Mouse (Mus musculus) v-Abl transformed pro-B cells (cell line): ENCODE measurements around the gene Adgrf3.

ENCODE experiments used
- in situ Hi-C, 2 experiments: fragments of 400-800 bp; cut with MboI; formaldehyde crosslinking; loops; one replicate each; pipeline ENCODE4 v1.15.1; 2025; ENCODE audit not compliant: unreplicated experiment in 2 of 2

Adgrf3 gene

DNA sequence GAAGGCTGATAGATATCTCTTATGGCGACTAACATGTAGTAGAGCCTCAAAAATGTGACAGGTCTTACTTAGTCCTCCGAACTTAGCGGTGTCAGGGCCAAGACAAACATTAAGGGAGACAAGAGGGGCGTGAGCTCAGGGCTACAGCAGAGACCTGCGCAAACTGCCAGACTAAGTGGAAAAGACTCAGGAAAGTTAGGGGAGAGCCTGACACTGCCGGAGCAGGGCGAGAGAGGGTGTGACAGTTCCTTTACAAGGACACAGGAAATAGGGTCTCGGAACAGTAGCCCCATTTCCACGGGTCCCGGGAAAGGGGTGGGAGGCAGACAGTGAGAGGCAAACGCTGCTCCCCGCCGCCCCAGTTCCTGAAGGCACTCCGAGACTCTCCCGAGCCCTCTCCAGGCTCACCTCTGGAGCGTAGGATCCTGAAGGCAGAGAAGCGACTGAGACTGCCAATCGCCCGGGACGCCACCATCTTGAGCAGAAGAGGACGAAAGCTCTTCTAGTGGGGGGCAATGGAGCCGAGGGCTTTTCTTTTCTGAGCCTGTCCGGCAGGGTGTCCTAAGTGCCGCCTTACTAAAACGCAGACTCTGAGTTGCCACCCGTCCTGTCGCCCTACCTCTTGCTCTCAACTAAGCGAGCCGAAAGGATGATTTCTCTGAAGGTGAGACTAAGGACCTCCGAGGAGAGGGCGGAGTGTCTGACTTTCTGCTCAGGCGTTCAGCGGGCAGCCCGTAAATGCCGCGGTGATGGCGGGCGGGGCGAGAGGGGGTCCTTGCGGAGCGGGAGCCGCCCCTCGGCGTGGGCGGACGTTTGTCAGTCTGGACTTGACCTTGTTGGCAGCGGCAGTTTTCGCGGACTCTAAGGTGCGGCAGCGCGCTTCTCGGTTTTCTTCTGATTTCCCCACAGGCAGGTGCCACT lies 50.8 kb downstream of the Adgrf3 start, which contains the start of the genes Hadha and Hadhb:
Gene Hadha (minus strand): TSS at position 689 of the 921 bp plus-strand sequence.
Gene Hadhb (plus strand): TSS at position 775 of the 921 bp plus-strand sequence.
- in situ Hi-C loops = no loop called here

DNA sequence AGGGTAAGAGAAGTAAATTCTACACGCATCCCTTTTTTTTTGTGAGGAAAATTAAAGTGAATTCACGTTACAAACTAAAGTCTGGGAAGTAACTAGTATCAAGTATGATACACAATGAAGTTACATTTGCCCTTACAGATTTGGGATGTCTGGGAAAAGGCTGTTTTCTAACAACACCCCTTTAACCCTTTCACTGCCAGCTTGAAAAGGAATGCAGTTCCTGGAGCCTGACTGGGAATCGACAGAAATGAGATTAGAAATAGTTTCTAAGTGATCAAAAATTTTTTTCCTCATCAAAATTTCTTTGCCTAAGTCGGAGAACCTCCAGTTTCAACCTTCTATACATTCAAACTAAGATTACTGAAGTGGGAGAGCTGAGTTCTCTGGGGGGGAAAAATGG lies 51.5 kb downstream of the Adgrf3 start:
- in situ Hi-C loops = no loop called here

DNA sequence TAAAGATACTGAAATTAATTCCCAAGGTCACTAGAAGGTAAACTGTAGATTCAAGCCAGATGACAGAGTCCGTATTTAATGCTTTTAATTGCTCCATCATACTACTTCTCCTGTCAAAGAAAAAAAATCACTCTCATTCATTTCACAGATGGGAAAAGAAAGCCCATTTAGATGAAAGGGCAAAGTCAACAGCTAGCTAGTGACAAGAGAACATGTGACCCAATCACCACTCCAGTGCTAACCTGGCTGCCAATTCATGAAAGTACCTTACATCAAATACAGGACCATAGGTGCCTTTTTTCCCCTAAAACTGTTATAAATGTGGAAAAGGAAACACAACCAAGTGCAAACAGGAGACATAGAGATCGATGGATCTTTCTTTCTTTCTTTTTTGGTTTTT lies 52.3 kb downstream of the Adgrf3 start:
- in situ Hi-C loops = no loop called here

DNA sequence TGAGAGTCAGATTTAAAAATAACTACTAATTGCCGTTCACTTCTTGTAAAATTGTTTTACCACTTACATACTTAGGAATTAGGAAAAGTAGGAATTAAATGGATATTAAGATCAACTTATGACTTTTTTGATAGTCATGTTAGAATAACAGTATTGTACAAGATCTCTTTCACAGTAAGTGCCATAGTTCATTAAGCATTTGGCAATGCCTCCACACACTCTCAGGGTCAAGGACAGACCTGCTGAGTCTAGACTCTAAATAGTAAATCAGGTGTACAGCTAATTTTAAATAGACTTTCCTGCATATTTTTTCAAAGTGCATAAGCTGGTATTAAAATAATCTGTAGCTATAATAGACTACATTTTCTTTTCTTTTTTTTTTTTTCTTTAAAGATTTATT lies 53.1 kb downstream of the Adgrf3 start:
- in situ Hi-C loops = no loop called here

DNA sequence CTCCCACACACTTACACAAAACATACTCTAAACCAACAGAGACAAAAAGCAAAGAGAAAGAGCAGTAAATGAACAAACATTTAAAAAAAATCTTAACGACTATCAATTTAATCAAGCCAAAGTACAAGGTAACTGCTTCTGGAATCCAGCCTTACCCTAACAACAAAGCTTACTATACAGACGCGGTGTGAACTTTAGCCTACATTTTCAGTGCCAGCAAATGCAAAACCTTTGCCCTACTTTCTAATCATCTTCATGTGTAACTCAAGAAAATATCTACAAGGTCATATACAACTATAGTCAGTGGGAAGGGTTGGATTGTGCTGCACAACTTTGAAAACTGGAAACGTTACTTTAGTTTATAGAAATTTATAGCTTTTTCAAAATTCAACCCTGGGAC lies 53.5 kb downstream of the Adgrf3 start:
- in situ Hi-C loops = no loop called here

DNA sequence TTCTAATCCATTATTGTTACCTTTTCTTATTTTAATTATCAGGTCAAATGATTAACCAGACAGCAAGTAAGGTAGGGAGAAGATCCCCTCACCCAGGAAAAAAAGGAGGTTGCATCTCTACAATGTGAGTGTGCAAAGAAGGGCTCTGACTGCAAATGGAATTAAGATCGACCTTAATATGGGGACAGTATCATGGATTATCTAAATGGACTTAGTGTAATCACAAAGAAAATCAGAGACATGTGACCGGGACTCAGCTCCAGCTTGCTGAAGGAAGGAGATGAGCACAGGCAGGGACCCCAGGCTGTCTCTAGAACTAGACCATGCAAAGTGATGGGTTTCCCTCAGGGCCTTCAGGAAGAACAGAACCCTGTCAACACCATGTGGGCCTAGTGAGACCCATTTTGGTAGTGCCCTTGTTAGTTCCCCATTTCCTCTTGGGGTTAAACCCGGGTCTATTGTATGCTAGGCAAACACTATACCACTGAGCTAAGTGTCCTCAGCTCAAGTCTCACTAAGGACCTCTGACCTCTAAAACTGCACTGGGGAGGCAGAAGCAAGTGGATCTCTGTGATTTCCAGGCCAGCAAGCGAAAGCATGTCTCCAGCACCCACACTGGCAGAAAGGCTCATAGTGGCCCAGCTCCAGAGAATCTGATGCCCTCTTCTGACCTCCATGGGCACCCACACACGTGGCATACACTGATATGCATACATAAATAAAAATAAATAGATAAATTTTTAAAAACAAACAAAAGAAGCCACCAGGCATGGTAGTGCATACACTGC lies 57.2 kb downstream of the Adgrf3 start:
- in situ Hi-C loops = no loop called here

DNA sequence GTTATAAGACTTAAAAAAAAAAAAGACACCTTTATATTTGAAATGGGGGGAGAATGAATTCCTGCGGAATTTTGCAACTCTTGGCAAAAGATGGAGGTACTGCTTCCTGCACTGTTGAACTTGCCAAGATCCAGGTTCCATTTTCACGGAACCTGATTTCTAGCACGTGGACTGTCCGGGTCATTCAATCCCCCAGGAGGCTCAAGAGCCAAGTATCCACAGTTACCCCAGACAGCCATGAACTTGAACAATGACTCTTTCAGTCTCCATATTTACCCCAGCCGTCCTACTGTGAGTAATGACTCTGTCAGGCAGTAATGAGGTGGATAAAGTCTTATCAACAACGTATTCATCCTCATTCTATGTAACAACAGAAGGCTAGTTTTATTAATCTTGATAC lies 59.0 kb downstream of the Adgrf3 start:
- in situ Hi-C loops = no loop called here
